Mouse (Mus musculus): ENCODE data around the gene Ccin. TPM values are rescaled to one million over a fixed set of nuclear protein-coding genes. Genes with fewer than 3 reads are reported as not detected.

Gene Ccin
- polyA plus RNA-seq, 1 experiment = not detected

DNA sequence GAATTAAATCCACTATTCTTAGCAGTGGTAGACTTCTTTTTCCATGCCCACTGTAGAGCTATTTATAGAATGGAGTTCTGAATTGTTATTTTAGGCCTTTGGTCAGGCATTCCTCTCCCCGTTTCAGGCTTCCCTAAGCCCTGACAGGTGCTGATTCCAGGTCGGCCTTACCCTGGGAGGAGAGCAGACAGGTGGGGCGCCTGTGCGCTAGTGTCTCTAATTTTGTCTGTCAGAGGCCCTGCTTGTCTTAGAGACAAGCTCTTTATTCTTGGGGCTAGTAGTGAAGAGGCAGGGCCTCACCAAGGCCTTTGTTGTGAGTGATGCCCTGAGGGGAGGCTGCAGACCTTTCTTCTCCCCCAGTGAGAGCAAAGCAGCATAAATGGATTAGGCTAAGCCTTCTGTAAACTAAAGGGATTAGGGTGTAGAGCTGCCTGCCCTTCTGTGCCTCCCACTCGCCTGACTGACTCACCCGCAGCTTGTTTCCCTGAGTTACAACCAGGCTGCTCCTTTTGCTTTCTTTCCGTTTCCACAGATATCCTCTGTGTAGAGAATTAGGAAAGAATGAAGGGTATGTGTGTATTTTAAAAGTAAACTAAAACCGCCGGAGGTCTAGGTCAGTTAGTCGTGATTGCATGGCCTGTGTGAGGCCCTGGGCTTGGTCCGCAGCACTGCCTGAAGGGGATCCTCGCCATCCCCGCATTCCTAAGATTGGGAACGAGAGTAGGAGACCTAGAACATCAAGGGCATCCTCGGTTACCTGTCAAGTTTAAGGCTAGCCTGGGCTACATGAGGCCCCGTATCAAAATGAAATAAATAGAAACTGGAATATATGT is 45.2 kb downstream of the Ccin start:
- Histone ChIP-seq H3K4me3 (replicated peaks) (no peak overlapping the region), H3K9me3 (no peaks in the 10 kb centered on the region), H3K4me1 (peaks cover 55% of the 10 kb centered on the region), H3K27me3 (replicated peaks) (no peaks in the 10 kb centered on the region), H3K36me3 (replicated peaks; ENCODE audit: low read length) (peaks cover 100% of the 10 kb centered on the region)
- TF ChIP-seq FLI1 (IDR thresholded peaks at IDR 0.05; ENCODE audit: low read length) = no peak
- TF ChIP-seq GATA1 (IDR thresholded peaks at IDR 0.05; ENCODE audit: borderline replicate concordance, low read length) = no peak

DNA sequence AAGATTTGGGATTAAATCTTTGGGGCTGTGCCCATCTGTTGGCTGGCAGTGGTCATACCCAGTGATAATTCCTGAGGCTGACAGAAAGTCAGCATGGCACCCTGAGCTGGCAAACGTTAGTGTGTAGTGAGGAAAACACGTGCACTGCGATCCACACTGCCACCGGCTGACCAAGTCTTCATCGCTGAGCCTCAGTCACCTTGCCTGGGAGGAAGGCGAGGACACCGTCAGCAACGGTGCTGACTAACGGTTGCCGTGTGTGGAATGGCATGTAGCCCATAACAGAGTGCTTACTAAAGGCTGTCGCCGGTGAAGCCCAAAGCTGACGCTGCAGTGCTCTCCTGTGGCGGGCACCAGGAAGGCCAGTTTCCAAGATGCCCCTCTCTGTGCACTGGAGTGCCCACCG is 46.4 kb downstream of the Ccin start:
- peak overlapping the region; percentile 70 for H3K4me3 ChIP-seq (replicated peaks)
- TF ChIP-seq FLI1 (IDR thresholded peaks at IDR 0.05; ENCODE audit: low read length) (no peak), GATA1 (IDR thresholded peaks at IDR 0.05; ENCODE audit: borderline replicate concordance, low read length) (no peak)
- peaks cover 53% of the 10 kb centered on the region for H3K4me1 ChIP-seq
- no peaks in the 10 kb centered on the region for H3K9me3 ChIP-seq
- H3K36me3 ChIP-seq (replicated peaks; ENCODE audit: low read length) = peaks cover 100% of the 10 kb centered on the region
- no peaks in the 10 kb centered on the region for H3K27me3 ChIP-seq (replicated peaks)

DNA sequence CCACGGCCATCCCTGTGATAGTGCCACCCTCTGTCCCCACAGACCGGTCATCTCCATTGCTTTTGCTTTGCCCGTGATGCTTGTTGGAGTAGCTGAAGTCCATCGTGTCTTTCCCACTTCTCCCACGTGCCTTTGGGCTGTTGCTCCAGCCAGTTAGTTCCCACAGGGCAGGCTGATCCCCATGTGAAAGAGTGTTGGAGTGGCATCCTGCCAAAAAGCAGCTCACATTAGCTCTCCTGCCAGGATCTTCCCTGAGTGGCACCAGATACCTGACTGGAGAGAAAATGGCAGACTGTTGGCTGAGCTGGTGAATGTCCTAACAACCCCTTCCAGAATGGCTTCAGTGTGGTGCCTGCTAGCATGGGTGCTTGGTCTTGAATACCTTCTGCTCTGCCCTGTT is 48.2 kb downstream of the Ccin start:
- no peak for TF ChIP-seq GATA1 (IDR thresholded peaks at IDR 0.05; ENCODE audit: borderline replicate concordance, low read length)
- no peak for TF ChIP-seq FLI1 (IDR thresholded peaks at IDR 0.05; ENCODE audit: low read length)
- H3K36me3 ChIP-seq (replicated peaks; ENCODE audit: low read length) = peaks cover 100% of the 10 kb centered on the region

More for the DNA sequence above, 48.2 kb downstream of the Ccin start:
- Histone ChIP-seq H3K4me3 (replicated peaks) (no peak overlapping the region), H3K9me3 (no peaks in the 10 kb centered on the region), H3K4me1 (peaks cover 68% of the 10 kb centered on the region), H3K27me3 (replicated peaks) (no peaks in the 10 kb centered on the region)

Other genes with a start within 250 kb of the Ccin start
- gene Olfr159, start 212.5 kb upstream of the Ccin start, polyA plus RNA-seq (2012; ENCODE audit: insufficient read depth, low replicate concordance) = not detected in 2 replicates
- not detected in 2 replicates for gene Olfr156, start 159.6 kb upstream of the Ccin start, polyA plus RNA-seq (2012; ENCODE audit: insufficient read depth, low replicate concordance)
- 0.13 and 0.40 TPM in 2 replicates for gene Olfr157, start 143.3 kb upstream of the Ccin start, polyA plus RNA-seq (2012; ENCODE audit: insufficient read depth, low replicate concordance)
- gene Olfr155, start 131.9 kb upstream of the Ccin start, polyA plus RNA-seq (2012; ENCODE audit: insufficient read depth, low replicate concordance) = 0.08 TPM in 1 of 2 replicates, not detected in the other
- not detected in 2 replicates for gene Reck, start 108.0 kb upstream of the Ccin start, polyA plus RNA-seq (2012; ENCODE audit: insufficient read depth, low replicate concordance)
- 6.5 and 32.0 TPM in 2 replicates for gene Glipr2, start 26.1 kb upstream of the Ccin start, polyA plus RNA-seq (2012; ENCODE audit: insufficient read depth, low replicate concordance)
- gene Clta, start 21.0 kb downstream of the Ccin start, polyA plus RNA-seq (2012; ENCODE audit: insufficient read depth, low replicate concordance) = 132 and 432 TPM in 2 replicates
- gene Gne, start 100.7 kb downstream of the Ccin start, polyA plus RNA-seq (2012; ENCODE audit: insufficient read depth, low replicate concordance) = 31.0 and 61.1 TPM in 2 replicates

Data from megakaryocyte, embryonic 14.5 days (primary cell).